Mouse (Mus musculus) stomach, embryonic 14.5 days (tissue): ENCODE data around the gene Myadm. TPM values are rescaled to one million over a fixed set of nuclear protein-coding genes. Genes with fewer than 3 reads are reported as not detected.
A peak's percentile ranks its signal among the peaks of the same experiment; 100 is the strongest.

Experiments used
- ATAC-seq: fragments of 200-750 bp; cut with Nextera tagmentation; 2 replicates; pipeline ENCODE4 v1.8.0; 2017; ENCODE audit warnings: low read depth, moderate TSS enrichment; ENCODE audit not compliant: insufficient number of reproducible peaks, insufficient read depth, low FRiP score
- H3K27ac ChIP-seq: fragments of 300-500 bp; sonication (generic); 2 replicates; pipeline ENCODE4 v1.5.1; 2014; ENCODE audit warnings: mild to moderate bottlenecking, low read length, moderate library complexity, mixed read lengths
- H3K27me3 ChIP-seq: fragments of 300-500 bp; sonication (generic); 2 replicates; pipeline ENCODE4 v1.6.1; 2014; ENCODE audit warnings: low read length, control low read depth, mixed read lengths; ENCODE audit not compliant: control insufficient read depth, insufficient read depth
- H3K36me3 ChIP-seq: fragments of 300-500 bp; sonication (generic); 2 replicates; pipeline ENCODE4 v1.6.1; 2014; ENCODE audit warnings: mild to moderate bottlenecking, control low read depth, low read length, moderate library complexity, mixed read lengths; ENCODE audit not compliant: control insufficient read depth, insufficient read depth
- H3K4me1 ChIP-seq: fragments of 300-500 bp; sonication (generic); 2 replicates; pipeline ENCODE4 v1.6.1; 2014; ENCODE audit warnings: low read length, control low read depth, mixed read lengths; ENCODE audit not compliant: control insufficient read depth, insufficient read depth
- H3K4me2 ChIP-seq: fragments of 300-500 bp; sonication (generic); replicated peaks from 2 replicates; pipeline ENCODE4 v1.6.1; 2014; ENCODE audit warnings: low read depth, low read length, control low read depth
- H3K4me3 ChIP-seq: fragments of 300-500 bp; sonication (generic); 2 replicates; pipeline ENCODE4 v1.5.1; 2014; ENCODE audit warnings: low read depth, low read length, control low read depth
- H3K9ac ChIP-seq: fragments of 300-500 bp; sonication (generic); replicated peaks from 2 replicates; pipeline ENCODE4 v1.6.1; 2014; ENCODE audit warnings: low read depth, mild to moderate bottlenecking, control low read depth, low read length, moderate library complexity, mixed read lengths
- H3K9me3 ChIP-seq: fragments of 300-500 bp; sonication (generic); 2 replicates; pipeline ENCODE4 v1.6.1; 2016; ENCODE audit warnings: low read depth, low read length, control low read depth; ENCODE audit not compliant: control insufficient read depth
- WGBS: fragments of 180-500 bp; shearing (Covaris S2); extraction: QIAGEN DNeasy Blood & Tissue Kit; methylation state at CpG from one replicate; pipeline ENCODE4 v1.1.7; 2014; 5-methylcytosine and 5-hydroxymethylcytosine counted together
- polyA plus RNA-seq: library from polyadenylated mRNA; unstranded; fragments of >200 nt; fragmentation: Nextera tagmentation; extraction: Ambion mirVana; gene quantifications from 2 replicates; pipeline ENCODE4 v1.2.1, GENCODE M21; 2014

Gene Myadm
- polyA plus RNA-seq, 1 experiment from 2014 or later = 204 TPM

- ATAC-seq = peak; percentile 11; the same call in 1 of the 2 replicates
- Histone ChIP-seq H3K4me2 (peak overlapping the region; percentile 59), H3K27me3 (0 out of 2 replicates have a peak, but pooled peaks cover 4% of the 10 kb centered on the region), H3K4me3 (peak overlapping the region; percentile 25), H3K9ac (no peak overlapping the region), H3K9me3 (no peaks in the 10 kb centered on the region), H3K36me3 (peaks cover 22% of the 10 kb centered on the region), H3K27ac (no peak overlapping the region), H3K4me1 (peaks cover 15% of the 10 kb centered on the region; the same call in 1 of the 2 replicates)
- 5% methylated on average over 16 of the region's 16 CpGs for WGBS
These were observed 13.8 kb downstream of the Myadm start for GRCm38 (mm10) chr7:3302556-3303275.

- under 1% methylated on average over 23 of the region's 29 CpGs for WGBS
- Histone ChIP-seq H3K9ac (no peak overlapping the region), H3K4me3 (peak overlapping the region; percentile 25), H3K36me3 (peaks cover 16% of the 10 kb centered on the region), H3K4me1 (peaks cover 12% of the 10 kb centered on the region; the same call in 1 of the 2 replicates), H3K4me2 (peak overlapping the region; percentile 59), H3K9me3 (no peaks in the 10 kb centered on the region), H3K27me3 (0 out of 2 replicates have a peak, but pooled peaks cover 4% of the 10 kb centered on the region), H3K27ac (no peak overlapping the region)
- ATAC-seq = peak; percentile 54; the same call in 1 of the 2 replicates
These were observed 14.4 kb downstream of the Myadm start for GRCm38 (mm10) chr7:3303276-3303781.

GRCm38 (mm10) chr7:3303789-3304188, 14.9 kb downstream of the Myadm start:
- Histone ChIP-seq H3K4me3 (peak overlapping the region; percentile 25), H3K4me2 (peak overlapping the region; percentile 59), H3K27ac (no peak overlapping the region), H3K9ac (no peak overlapping the region), H3K27me3 (0 out of 2 replicates have a peak, but pooled peaks cover 4% of the 10 kb centered on the region), H3K36me3 (peaks cover 11% of the 10 kb centered on the region; the same call in 1 of the 2 replicates), H3K4me1 (peaks cover 10% of the 10 kb centered on the region; the same call in 1 of the 2 replicates), H3K9me3 (no peaks in the 10 kb centered on the region)
- no peak for ATAC-seq
- 5% methylated on average over 12 of the region's 12 CpGs for WGBS

- no peak overlapping the region for H3K4me3 ChIP-seq
- peaks cover 10% of the 10 kb centered on the region; the same call in 1 of the 2 replicates for H3K4me1 ChIP-seq
- peaks cover 9% of the 10 kb centered on the region; the same call in 1 of the 2 replicates for H3K36me3 ChIP-seq
- no peak overlapping the region for H3K4me2 ChIP-seq
- H3K27me3 ChIP-seq = 0 out of 2 replicates have a peak, but pooled peaks cover 4% of the 10 kb centered on the region
- ATAC-seq = no peak
- H3K27ac ChIP-seq = no peak overlapping the region
- H3K9me3 ChIP-seq = no peaks in the 10 kb centered on the region
- H3K9ac ChIP-seq = no peak overlapping the region
- WGBS = 11% methylated on average over 10 of the region's 10 CpGs
These were observed 15.4 kb downstream of the Myadm start for GRCm38 (mm10) chr7:3304298-3304697.

GRCm38 (mm10) chr7:3306400-3306799, 17.5 kb downstream of the Myadm start:
- Histone ChIP-seq H3K4me1 (peaks cover 10% of the 10 kb centered on the region; the same call in 1 of the 2 replicates), H3K9ac (no peak overlapping the region), H3K27me3 (0 out of 2 replicates have a peak, but pooled peaks cover 4% of the 10 kb centered on the region), H3K9me3 (0 out of 2 replicates have a peak, but pooled peaks cover 4% of the 10 kb centered on the region), H3K4me3 (no peak overlapping the region), H3K27ac (no peak overlapping the region), H3K36me3 (no peaks in the 10 kb centered on the region), H3K4me2 (no peak overlapping the region)
- no peak for ATAC-seq
- WGBS = 78% methylated on average over 3 of the region's 3 CpGs

- H3K27me3 ChIP-seq = 0 out of 2 replicates have a peak, but pooled peaks cover 3% of the 10 kb centered on the region
- no peak overlapping the region for H3K4me3 ChIP-seq
- H3K27ac ChIP-seq = no peak overlapping the region
- H3K9ac ChIP-seq = no peak overlapping the region
- 0 out of 2 replicates have a peak, but pooled peaks cover 4% of the 10 kb centered on the region for H3K9me3 ChIP-seq
- no peaks in the 10 kb centered on the region for H3K36me3 ChIP-seq
- no peaks in the 10 kb centered on the region; the same call in 1 of the 2 replicates for H3K4me1 ChIP-seq
- 56% methylated on average over 4 of the region's 4 CpGs for WGBS
- H3K4me2 ChIP-seq = no peak overlapping the region
- ATAC-seq = no peak
These were observed 19.8 kb downstream of the Myadm start for GRCm38 (mm10) chr7:3308646-3309045.

GRCm38 (mm10) chr7:3310233-3310632, 21.4 kb downstream of the Myadm start:
- H3K4me3 ChIP-seq = no peak overlapping the region
- no peak overlapping the region for H3K27ac ChIP-seq
- ATAC-seq = no peak
- 0 out of 2 replicates have a peak, but pooled peaks cover 4% of the 10 kb centered on the region for H3K9me3 ChIP-seq
- no peaks in the 10 kb centered on the region for H3K27me3 ChIP-seq
- H3K9ac ChIP-seq = no peak overlapping the region
- no peaks in the 10 kb centered on the region for H3K4me1 ChIP-seq
- H3K36me3 ChIP-seq = no peaks in the 10 kb centered on the region
- WGBS = 97% methylated on average over 7 of the region's 7 CpGs
- no peak overlapping the region for H3K4me2 ChIP-seq

GRCm38 (mm10) chr7:3313571-3313970, 24.7 kb downstream of the Myadm start:
- 73% methylated on average over 8 of the region's 8 CpGs for WGBS

More at GRCm38 (mm10) chr7:3313571-3313970, 24.7 kb downstream of the Myadm start:
- H3K4me3 ChIP-seq = no peak overlapping the region
- no peak for ATAC-seq
- no peaks in the 10 kb centered on the region for H3K36me3 ChIP-seq
- H3K27me3 ChIP-seq = no peaks in the 10 kb centered on the region
- no peaks in the 10 kb centered on the region for H3K4me1 ChIP-seq
- H3K9ac ChIP-seq = no peak overlapping the region
- H3K9me3 ChIP-seq = 0 out of 2 replicates have a peak, but pooled peaks cover 4% of the 10 kb centered on the region
- H3K27ac ChIP-seq = no peak overlapping the region
- no peak overlapping the region for H3K4me2 ChIP-seq
